Mouse (Mus musculus) CD4-positive helper T cell, adult 2 months (primary cell): ENCODE measurements around the gene Acbd7.

Experiments used
- DNase-seq: peaks from one replicate; pipeline ENCODE4 v3.0.0-alpha.2; 2012; ENCODE audit warnings: low read depth, missing footprints, low spot score

Acbd7 gene

DNA sequence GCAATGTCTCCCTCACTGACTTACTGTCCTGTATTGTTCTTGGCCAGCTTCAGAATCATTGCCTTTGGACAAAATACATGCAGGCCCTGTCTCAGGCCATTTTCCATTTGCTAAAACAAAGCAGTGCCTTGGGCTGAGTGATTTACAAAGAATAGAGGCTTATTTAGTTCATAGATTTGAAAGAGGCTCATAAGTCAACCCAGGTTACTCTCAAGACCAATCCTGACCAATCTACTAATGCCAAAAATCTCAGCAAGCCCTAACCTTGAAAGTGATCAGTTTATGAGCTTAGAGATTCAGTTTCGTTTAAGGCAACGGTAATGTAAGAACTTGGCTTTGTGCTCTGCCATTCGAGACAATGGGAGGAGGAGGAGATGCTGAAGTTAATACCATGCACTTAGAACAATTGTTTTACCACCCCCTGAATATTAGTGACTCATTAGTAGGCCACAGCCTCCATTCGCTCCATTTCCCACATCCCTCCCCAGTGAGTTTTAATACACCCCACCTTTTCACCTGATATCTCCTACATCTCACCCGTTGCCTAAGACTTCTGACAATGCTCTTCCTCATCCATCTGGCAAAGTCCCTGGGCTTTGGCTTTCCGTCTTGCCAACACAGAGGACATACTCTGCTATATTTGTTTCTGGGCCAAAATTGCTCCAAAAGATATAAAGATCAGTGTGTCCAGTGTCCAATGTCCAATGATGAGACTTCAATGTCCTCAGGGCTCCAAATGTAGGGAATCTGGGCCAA is 51.3 kb downstream of the Acbd7 start:
- DNase-seq: no peak
